In genomic region chr6:39054206-39054864, GRCm38 (mm10) we compare ENCODE assay signal across 16 mouse cellular contexts.
DNase-seq lines count a peak whose midpoint lies in the region; ATAC-seq and TF ChIP-seq lines count a peak whose summit lies in the region.
"Had no signal": no experiment of that assay in that cellular context is flagged by ENCODE, and none has a peak within 500 bp of the region (broad histone marks: within the 10 kb centered on the region; RNA-seq: fewer than 3 reads in every experiment).

No protein-coding gene starts in this region.

- no peaks in the 10 kb centered on the region for H3K36me3 ChIP-seq in forebrain, embryonic 14.5 days (ENCODE audit: control insufficient read depth, insufficient read depth, low read length)
- no peaks in the 10 kb centered on the region for H3K36me3 ChIP-seq in forebrain, embryonic 10.5 days (replicated peaks)
- peaks cover 96% of the 10 kb centered on the region for H3K36me3 ChIP-seq in megakaryocyte, embryonic 14.5 days (replicated peaks; ENCODE audit: low read length)
- no peaks in the 10 kb centered on the region for H3K36me3 ChIP-seq in limb, embryonic 10.5 days
- H3K36me3 ChIP-seq in lung, postnatal 0 days (ENCODE audit: insufficient read depth, low read length), result no peaks in the 10 kb centered on the region
- H3K36me3 ChIP-seq: embryonic facial prominence, embryonic 13.5 days; lung, embryonic 15.5 days had no signal

- no peak overlapping the region for H3K4me3 ChIP-seq in forebrain, embryonic 14.5 days (ENCODE audit: low read depth, low read length)
- H3K4me3 ChIP-seq in forebrain, embryonic 10.5 days, result no peak overlapping the region
- peak overlapping the region; percentile 42 for H3K4me3 ChIP-seq in megakaryocyte, embryonic 14.5 days (replicated peaks)
- H3K4me3 ChIP-seq in limb, embryonic 10.5 days, result no peak overlapping the region
- no peak overlapping the region for H3K4me3 ChIP-seq in lung, postnatal 0 days (ENCODE audit: low read depth, low read length)
- H3K4me3 ChIP-seq: embryonic facial prominence, embryonic 13.5 days; lung, embryonic 15.5 days had no signal

- 51% methylated on average over 13 of the region's 13 CpGs for WGBS in forebrain, embryonic 14.5 days
- WGBS in forebrain, embryonic 10.5 days, result 90% methylated on average over 13 of the region's 13 CpGs
- WGBS in limb, embryonic 10.5 days, result 72% methylated on average over 13 of the region's 13 CpGs
- 85% methylated on average over 13 of the region's 13 CpGs for WGBS in lung, postnatal 0 days

- no peak overlapping the region for H3K27ac ChIP-seq in forebrain, embryonic 14.5 days (ENCODE audit: low read depth, low read length)
- H3K27ac ChIP-seq in forebrain, embryonic 10.5 days, result no peak overlapping the region
- peak overlapping the region; percentile 59 for H3K27ac ChIP-seq in limb, embryonic 10.5 days
- H3K27ac ChIP-seq in lung, postnatal 0 days (ENCODE audit: low read length), result no peak overlapping the region
- H3K27ac ChIP-seq: embryonic facial prominence, embryonic 13.5 days; lung, embryonic 15.5 days had no signal

- TF ChIP-seq CTCF in lung, postnatal 0 days (IDR thresholded peaks at IDR 0.05), result no peak

- no peaks in the 10 kb centered on the region for H3K27me3 ChIP-seq in forebrain, embryonic 14.5 days (replicated peaks; ENCODE audit: control insufficient read depth, insufficient read depth, low read length)
- no peaks in the 10 kb centered on the region for H3K27me3 ChIP-seq in forebrain, embryonic 10.5 days (ENCODE audit: poor library complexity, severe bottlenecking)
- H3K27me3 ChIP-seq in megakaryocyte, embryonic 14.5 days (replicated peaks), result no peaks in the 10 kb centered on the region
- no peaks in the 10 kb centered on the region for H3K27me3 ChIP-seq in limb, embryonic 10.5 days (ENCODE audit: low read depth, poor library complexity, severe bottlenecking)
- no peaks in the 10 kb centered on the region for H3K27me3 ChIP-seq in lung, postnatal 0 days (replicated peaks; ENCODE audit: insufficient read depth, low read length)
- H3K27me3 ChIP-seq: lung, embryonic 15.5 days had no signal

- H3K9ac ChIP-seq in forebrain, embryonic 14.5 days (ENCODE audit: low read length), result no peak overlapping the region
- H3K9ac ChIP-seq in lung, postnatal 0 days (replicated peaks; ENCODE audit: low read depth), result no peak overlapping the region
- H3K9ac ChIP-seq: embryonic facial prominence, embryonic 13.5 days; lung, embryonic 15.5 days had no signal

- DNase-seq in forebrain, embryonic 14.5 days (ENCODE audit: low spot score), result peak; percentile 73
- DNase-seq in forebrain, embryonic 10.5 days (ENCODE audit: extremely low spot score, low spot score), result no peak
- no peak for DNase-seq in limb, embryonic 10.5 days (ENCODE audit: low spot score)
- DNase-seq in embryo, embryonic 9.5 days (ENCODE audit: extremely low spot score), result no peak
- no peak for DNase-seq in cerebellum, postnatal 25 days
- no peak for DNase-seq in lung, postnatal 0 days (ENCODE audit: low spot score)
- DNase-seq: cerebellum, adult 9-10 months; kidney, adult 8-10 months; layer of hippocampus, adult 9-11 months; liver; thymus, adult 2 months had no signal

- no peaks in the 10 kb centered on the region for H3K9me3 ChIP-seq in forebrain, embryonic 14.5 days (replicated peaks; ENCODE audit: control insufficient read depth, low read length)
- no peaks in the 10 kb centered on the region for H3K9me3 ChIP-seq in forebrain, embryonic 10.5 days
- H3K9me3 ChIP-seq in megakaryocyte, embryonic 14.5 days, result no peaks in the 10 kb centered on the region
- H3K9me3 ChIP-seq in limb, embryonic 10.5 days (replicated peaks), result no peaks in the 10 kb centered on the region
- no peaks in the 10 kb centered on the region for H3K9me3 ChIP-seq in lung, postnatal 0 days (ENCODE audit: low read length)
- H3K9me3 ChIP-seq: embryonic facial prominence, embryonic 13.5 days; lung, embryonic 15.5 days had no signal

- H3K4me2 ChIP-seq in forebrain, embryonic 14.5 days (ENCODE audit: low read length), result no peak overlapping the region
- no peak overlapping the region for H3K4me2 ChIP-seq in lung, postnatal 0 days (replicated peaks; ENCODE audit: low read depth, low read length)
- H3K4me2 ChIP-seq: embryonic facial prominence, embryonic 13.5 days; lung, embryonic 15.5 days; midbrain, embryonic 11.5 days had no signal

- TF ChIP-seq EP300 in lung, postnatal 0 days (IDR thresholded peaks at IDR 0.05), result no peak

- peak; percentile 74 for ATAC-seq in forebrain, embryonic 14.5 days
- ATAC-seq in megakaryocyte, adult 5-6 weeks (ENCODE audit: poor library complexity, severe bottlenecking), result no peak
- no peak for ATAC-seq in lung, postnatal 0 days

- H3K4me1 ChIP-seq in forebrain, embryonic 14.5 days (ENCODE audit: control insufficient read depth, insufficient read depth, low read length), result peaks cover 6% of the 10 kb centered on the region; the same call in 1 of the 2 replicates
- H3K4me1 ChIP-seq in forebrain, embryonic 10.5 days, result peaks cover 18% of the 10 kb centered on the region
- H3K4me1 ChIP-seq in megakaryocyte, embryonic 14.5 days, result peaks cover 97% of the 10 kb centered on the region
- H3K4me1 ChIP-seq in limb, embryonic 10.5 days, result peaks cover 23% of the 10 kb centered on the region
- H3K4me1 ChIP-seq in lung, postnatal 0 days (ENCODE audit: insufficient read depth, low read depth, low read length), result peaks cover 2% of the 10 kb centered on the region; the same call in 1 of the 2 replicates
